Mouse (Mus musculus): ENCODE measurements around the gene Gtf2h3.
"Not testable (repeated sequence)": the region's sequence is repeated elsewhere in the genome, so short reads cannot be mapped to it uniquely, and the experiment has no call there.

Gtf2h3 gene

DNA sequence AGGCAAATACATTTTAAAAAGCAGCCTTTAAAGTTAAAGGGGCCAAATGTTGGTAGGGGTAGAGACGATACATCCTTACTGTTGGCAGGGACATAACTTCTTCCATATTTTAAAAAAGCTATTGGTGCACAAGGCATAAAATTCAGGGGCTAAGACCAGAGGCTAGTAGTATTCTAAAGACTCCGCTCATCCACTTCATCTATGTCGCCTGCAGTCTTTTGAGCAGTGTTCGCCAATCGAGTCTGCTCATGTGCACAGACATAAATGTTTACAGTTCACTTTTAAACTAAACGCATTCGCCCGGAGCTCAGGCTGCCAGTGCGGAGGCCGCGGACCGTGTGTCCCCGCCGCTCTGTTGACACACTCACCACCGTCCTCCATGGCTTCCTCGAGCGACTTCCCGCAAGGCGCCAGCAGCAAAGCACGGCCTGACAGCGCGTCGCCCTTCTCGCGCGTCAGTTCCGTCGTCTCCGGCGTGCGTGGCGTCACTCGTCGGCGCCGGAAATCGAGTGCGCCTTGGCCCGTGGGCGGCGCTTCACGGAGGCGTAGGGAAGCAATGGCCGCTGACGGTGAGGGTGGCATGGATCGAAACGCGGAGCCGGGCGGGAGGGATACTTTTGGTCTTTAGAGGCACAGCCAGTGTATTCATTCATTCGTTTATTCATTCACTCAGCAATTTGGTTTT, at the start of gene Gtf2h3, which contains the start of gene Eif2b1:
Gtf2h3 (plus strand) TSS at position 508 of the 685 bp plus-strand sequence.
Eif2b1 (minus strand) TSS at position 499 of the 685 bp plus-strand sequence.
- DNase-seq (ENCODE audit: low read depth), result peak; percentile 98

GRCm38 (mm10) chr5:124529191-124529651, 49.7 kb upstream of the Gtf2h3 start:
- DNase-seq (ENCODE audit: low read depth), result no peak

DNA sequence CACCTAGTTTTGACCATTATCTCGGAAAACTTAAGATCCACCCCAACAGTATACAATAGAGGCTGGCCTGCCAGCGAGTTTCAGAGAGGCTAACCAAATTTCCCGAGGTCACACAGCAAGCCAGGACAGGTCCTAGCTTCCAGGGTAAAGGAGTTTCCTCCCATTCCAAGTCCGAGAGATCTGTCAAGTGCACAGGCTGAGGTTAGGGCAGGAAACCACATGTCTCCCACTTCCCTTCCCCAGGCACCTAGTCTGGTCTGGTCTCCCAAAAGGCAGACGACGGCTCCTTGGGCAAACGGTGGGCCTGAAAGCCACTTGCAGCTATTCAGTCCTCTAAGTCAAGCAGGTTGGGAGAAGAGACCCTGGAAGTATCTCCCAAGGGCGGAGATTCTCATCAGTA, 49.2 kb upstream of the Gtf2h3 start:
- no peak for DNase-seq (ENCODE audit: low read depth)

- DNase-seq (ENCODE audit: low read depth), result peak; percentile 76
Observed at GRCm38 (mm10) chr5:124530655-124531582, 48.0 kb upstream of the Gtf2h3 start, which contains the start of gene Rilpl1. Gene Rilpl1, minus strand, starts transcription at chr5:124531391.

DNA sequence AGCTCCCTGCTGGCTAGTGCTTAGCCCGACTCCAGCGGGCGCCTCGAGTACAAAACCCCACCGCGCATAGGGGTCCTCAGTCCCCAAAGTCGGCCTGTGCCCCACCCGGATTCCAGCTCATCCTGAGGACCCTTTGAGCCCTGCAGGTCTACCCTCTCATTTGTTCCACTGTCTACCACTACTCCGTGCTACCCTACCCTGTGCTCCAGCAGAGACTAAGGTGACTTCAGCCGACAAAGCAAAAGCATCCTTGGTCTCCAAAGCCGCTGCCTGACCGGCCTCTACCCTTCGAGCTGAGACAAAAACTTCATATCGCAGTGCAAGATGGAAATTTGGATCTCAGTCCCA, 47.4 kb upstream of the Gtf2h3 start:
- DNase-seq (ENCODE audit: low read depth), result peak; percentile 19

DNA sequence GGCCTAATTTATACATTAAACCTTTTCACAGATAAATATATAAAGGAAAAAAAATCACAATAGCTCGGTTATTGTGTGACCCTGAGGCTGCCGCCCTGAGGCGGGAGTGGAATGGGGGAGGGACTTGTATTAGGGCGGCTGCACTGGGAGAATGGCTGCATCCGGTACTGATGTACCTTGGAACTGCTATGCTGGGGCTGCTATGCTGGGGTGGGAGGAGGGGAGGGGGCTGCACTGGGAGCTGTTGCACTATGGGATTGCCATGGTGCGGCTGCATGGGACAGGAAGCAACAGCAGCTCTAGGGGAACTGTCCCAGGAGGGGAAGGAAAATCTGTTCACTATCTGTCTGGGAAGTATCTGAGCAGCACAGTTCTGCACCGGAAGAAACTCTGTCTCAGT, 46.5 kb upstream of the Gtf2h3 start:
- DNase-seq (ENCODE audit: low read depth), result no peak

DNA sequence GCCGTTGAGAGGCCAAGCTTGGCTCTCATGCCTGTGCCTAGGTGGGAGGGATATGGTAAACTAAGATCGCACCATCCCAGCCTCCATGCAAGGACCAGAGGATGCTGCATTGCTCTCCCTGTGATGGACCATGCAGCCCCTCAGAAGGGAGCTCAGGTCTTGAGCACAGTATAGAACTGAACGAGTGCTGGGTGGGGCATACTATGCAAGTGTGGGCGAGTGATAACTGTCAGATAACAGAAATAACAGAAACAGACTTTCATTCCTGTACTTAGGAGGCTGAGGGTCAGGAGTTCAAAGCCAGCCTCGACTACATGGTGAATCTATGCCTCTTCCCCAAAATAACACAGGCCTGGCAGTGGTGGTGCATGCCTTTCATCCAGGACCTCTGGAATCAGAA, 43.9 kb upstream of the Gtf2h3 start:
- DNase-seq (ENCODE audit: low read depth), result no peak

- DNase-seq (ENCODE audit: low read depth), result no peak
Observed at GRCm38 (mm10) chr5:124536776-124537175, 42.2 kb upstream of the Gtf2h3 start.

DNA sequence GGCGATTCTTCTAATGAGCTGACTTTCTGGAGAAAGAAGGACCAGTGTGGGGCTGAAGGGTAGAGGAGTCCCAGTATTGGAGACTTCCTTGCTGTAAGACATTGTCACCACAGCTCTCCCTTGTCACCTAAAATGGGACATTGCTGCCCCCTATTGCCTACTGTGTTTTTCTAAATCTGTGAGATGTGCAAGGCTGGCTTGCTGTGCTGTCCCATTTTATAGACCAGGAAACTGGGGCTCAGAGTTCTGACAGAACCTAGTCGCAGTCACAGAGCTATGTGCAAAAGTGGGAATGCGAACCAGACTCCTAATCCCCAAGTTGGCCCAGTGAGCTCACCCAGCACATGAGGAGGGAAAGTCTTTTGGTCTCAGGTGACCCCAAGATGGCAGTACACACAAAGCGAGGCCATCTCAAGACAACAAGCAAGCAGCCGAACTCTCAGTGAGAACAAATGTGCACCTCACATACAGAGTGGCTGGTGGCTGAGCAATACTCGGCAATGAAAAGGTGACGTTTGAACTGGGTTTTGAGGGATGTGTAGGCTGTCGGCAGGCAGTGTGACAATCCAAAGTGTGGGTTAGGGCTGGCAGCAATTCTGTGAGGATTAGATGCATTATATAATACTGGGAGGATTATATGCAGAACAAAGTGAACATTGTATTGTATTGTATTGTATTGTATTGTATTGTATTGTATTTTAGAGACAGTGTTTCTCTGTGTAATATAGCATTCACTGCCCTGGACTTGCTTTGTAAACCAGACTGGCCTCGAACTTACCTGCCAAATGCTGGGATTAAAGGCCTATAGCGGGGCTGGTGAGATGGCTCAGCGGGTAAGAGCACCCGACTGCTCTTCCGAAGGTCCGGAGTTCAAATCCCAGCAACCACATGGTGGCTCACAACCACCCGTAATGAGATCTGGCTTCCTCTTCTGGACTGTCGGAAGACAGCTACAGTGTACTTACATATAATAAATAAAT, 39.8 kb upstream of the Gtf2h3 start:
- peak; percentile 78 for DNase-seq (ENCODE audit: low read depth)

DNA sequence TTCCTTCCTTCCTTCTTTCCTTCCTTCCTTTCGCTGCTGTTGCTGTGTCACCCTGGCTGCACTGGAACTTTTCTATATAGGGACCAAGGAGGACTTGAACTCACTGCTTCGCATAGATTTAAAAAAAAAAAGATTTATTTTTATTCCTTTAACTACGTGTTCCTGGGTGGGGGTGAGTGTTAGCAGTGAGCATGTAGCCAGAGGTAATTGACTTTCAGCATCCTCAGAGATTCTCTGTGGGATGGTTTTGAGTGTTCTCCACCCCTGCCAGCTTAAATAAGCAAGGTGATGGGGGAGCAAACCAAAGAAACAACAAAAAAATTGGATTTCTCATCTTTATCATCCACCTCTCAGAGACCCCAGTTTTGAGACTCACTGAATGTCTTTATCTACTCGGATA, 39.0 kb upstream of the Gtf2h3 start:
- no peak for DNase-seq (ENCODE audit: low read depth)

GRCm38 (mm10) chr5:124540383-124540786, 38.6 kb upstream of the Gtf2h3 start, which contains the start of gene Tmed2:
Gene Tmed2, plus strand, starts transcription at chr5:124540695.
- DNase-seq (ENCODE audit: low read depth), result peak; percentile 98

- peak; percentile 71 for DNase-seq (ENCODE audit: low read depth)
Observed at GRCm38 (mm10) chr5:124540905-124541601, 37.9 kb upstream of the Gtf2h3 start.

GRCm38 (mm10) chr5:124541602-124541973, 37.4 kb upstream of the Gtf2h3 start:
- no peak for DNase-seq (ENCODE audit: low read depth)

DNA sequence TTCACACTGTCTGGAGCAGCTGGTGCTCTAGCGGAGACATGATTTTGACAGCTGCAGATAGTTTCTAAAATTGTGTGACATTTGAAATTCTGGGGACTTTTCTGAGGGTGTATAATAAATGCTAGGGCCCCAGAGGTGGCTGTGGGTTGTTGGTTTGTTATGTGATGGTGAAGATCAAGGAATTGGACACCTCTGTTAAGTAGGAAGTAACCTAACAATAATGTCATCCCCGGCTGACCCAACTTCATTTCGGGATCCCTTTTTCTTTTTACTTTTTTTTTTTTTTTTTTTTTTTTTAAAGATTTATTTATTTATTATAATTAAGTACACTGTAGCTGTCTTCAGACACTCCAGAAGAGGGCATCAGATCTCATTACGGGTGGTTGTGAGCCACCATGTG, 28.2 kb upstream of the Gtf2h3 start:
- not testable (repeated sequence) for DNase-seq (ENCODE audit: low read depth)

DNA sequence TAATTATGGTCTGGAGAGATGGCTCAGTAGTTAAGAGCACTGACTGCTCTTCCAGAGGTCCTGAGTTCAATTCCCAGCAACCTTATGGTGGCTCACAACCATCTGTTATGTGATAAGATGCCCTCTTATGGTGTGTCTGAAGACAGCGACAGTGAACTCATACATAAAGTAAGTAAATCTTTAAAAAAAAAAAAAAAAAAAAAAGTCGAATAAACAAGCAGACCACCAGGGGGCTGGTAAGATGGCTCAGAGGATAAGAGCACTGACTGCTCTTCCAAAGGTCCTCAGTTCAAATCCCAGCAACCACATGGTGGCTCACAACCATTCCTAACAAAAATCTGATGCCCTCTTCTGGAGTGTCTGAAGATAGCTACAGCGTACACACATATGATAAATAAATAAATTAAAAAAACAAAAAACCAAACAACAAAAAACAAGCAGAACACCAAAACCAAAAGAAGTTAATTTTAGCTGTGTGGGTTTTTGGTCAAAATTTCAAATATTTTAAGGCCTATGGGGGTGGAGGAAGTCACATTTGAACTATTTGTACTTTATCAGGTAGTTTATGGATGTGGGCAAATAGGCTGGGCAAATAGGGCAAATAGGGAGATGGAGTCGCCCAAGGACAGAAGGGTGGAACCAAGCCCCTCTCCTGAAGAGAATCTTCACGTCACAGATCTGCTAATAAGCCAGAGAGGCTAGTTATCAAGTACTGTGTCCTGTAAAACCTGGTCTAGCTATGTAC, 27.4 kb upstream of the Gtf2h3 start:
- DNase-seq (ENCODE audit: low read depth), result peak; percentile 41

DNA sequence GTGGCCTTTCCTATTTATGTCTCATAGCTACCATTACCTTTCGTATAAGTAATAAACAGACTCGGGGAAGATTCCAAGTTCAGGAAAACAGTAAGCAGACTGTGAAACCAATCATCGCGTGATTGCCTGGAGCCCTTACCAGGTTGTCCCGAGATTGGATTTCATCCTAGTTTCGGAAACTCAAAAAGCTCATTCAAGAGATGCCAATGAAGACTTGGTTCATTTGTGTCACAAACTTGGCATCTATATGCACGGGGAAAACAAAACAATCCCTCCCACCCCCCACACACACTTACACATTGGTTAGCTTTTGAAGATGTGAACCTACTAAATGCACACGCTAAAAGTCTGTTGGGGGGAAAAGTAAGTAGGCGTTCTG, 26.9 kb upstream of the Gtf2h3 start:
- peak; percentile 17 for DNase-seq (ENCODE audit: low read depth)

GRCm38 (mm10) chr5:124552558-124553307, 26.2 kb upstream of the Gtf2h3 start, which contains the start of gene Ddx55:
Gene Ddx55, plus strand, starts transcription at chr5:124552864.
- peak; percentile 89 for DNase-seq (ENCODE audit: low read depth)

GRCm38 (mm10) chr5:124553607-124554006, 25.3 kb upstream of the Gtf2h3 start:
- DNase-seq (ENCODE audit: low read depth), result no peak

GRCm38 (mm10) chr5:124555145-124555544, 23.8 kb upstream of the Gtf2h3 start:
- peak; percentile 77 for DNase-seq (ENCODE audit: low read depth)

- no peak for DNase-seq (ENCODE audit: low read depth)
Observed at GRCm38 (mm10) chr5:124571068-124571467, 7.9 kb upstream of the Gtf2h3 start.

All from NIH3T3 (cell line).